Mouse (Mus musculus): ENCODE results near the gene Tmem117. TPM values are rescaled to one million over a fixed set of nuclear protein-coding genes. Genes with fewer than 3 reads are reported as not detected.

The Tmem117 gene
- total and polyA plus RNA-seq, 3 experiments = not detected

DNA sequence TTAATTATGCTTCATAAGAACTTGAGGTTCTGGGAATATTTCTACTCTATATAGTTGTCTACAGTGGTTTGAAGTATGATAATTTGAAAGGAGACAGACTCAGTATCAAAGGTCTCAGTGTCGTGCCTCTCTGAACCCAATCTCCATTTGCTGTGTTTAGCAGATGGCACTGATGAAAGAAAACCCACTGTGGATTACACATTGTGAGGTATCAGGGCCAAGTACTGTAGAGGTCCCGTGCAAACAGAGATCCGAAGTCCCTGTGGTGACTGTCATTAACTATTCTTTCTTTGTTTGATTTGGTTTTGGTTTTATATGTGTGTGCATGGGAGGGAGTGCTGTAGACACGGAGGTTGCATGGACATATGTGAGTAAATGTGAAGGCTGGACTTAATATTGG lies 304.0 kb downstream of the Tmem117 start:
- Histone ChIP-seq H3K27ac (ENCODE audit: control insufficient read depth, low read depth, low read length) (no peak overlapping the region), H3K27me3 (ENCODE audit: control insufficient read depth in 1 of 2, insufficient read depth in 2 of 2, low read length in 2 of 2) (no peaks in the 10 kb centered on the region), H3K79me2 (ENCODE audit: control insufficient read depth, insufficient read depth, low read length, poor library complexity) (no peaks in the 10 kb centered on the region), H3K4me3 (ENCODE audit: control insufficient read depth in 1 of 2, insufficient read depth in 1 of 2, low read depth in 2 of 2, low read length in 2 of 2) (no peak overlapping the region), H3K36me3 (ENCODE audit: control insufficient read depth in 1 of 2, insufficient read depth in 2 of 2, low read length in 2 of 2) (no peaks in the 10 kb centered on the region), H3K4me1 (ENCODE audit: control insufficient read depth in 1 of 2, insufficient read depth in 2 of 2, low read length in 2 of 2) (no peaks in the 10 kb centered on the region), H3K9me3 (replicated peaks; ENCODE audit: insufficient read depth, low read length) (no peaks in the 10 kb centered on the region), H3K9ac (ENCODE audit: control insufficient read depth, low read depth, low read length, poor library complexity, severe bottlenecking) (no peak overlapping the region)
- TF ChIP-seq GABPA (IDR thresholded peaks at IDR 0.05; ENCODE audit: low read depth, low read length) = no peak
- no peak for TF ChIP-seq GATA1 (IDR thresholded peaks at IDR 0.05; ENCODE audit: low read depth, low read length)
- TF ChIP-seq ELF1 (IDR thresholded peaks at IDR 0.05; ENCODE audit: low read depth, low read length) = no peak
- no peak for TF ChIP-seq ETS1 (IDR thresholded peaks at IDR 0.05; ENCODE audit: low read depth, low read length)
- no peak for TF ChIP-seq RCOR1 (IDR thresholded peaks at IDR 0.05; ENCODE audit: low read depth, low read length)
- TF ChIP-seq MEF2A (IDR thresholded peaks at IDR 0.05; ENCODE audit: extremely low read depth, insufficient replicate concordance, low read depth, low read length, poor library complexity, severe bottlenecking) = no peak
- TF ChIP-seq USF1 (IDR thresholded peaks at IDR 0.05; ENCODE audit: low read depth, low read length) = no peak
- TF ChIP-seq MAFK (IDR thresholded peaks at IDR 0.05; ENCODE audit: borderline replicate concordance, low read depth, low read length) = no peak
- no peak for TF ChIP-seq RAD21 (IDR thresholded peaks at IDR 0.05; ENCODE audit: low read depth, low read length)
- TF ChIP-seq HCFC1 (IDR thresholded peaks at IDR 0.05; ENCODE audit: low read depth, low read length) = no peak
- no peak for TF ChIP-seq POLR2A (IDR thresholded peaks at IDR 0.05; ENCODE audit: control insufficient read depth in 1 of 2, insufficient read depth in 1 of 2, low read depth in 1 of 2, low read length in 2 of 2, poor library complexity in 1 of 2)
- no peak for TF ChIP-seq POLR2AphosphoS5 (IDR thresholded peaks at IDR 0.05; ENCODE audit: borderline replicate concordance, low read depth, low read length)
- no peak for DNase-seq (ENCODE audit: low read depth, low spot score)

DNA sequence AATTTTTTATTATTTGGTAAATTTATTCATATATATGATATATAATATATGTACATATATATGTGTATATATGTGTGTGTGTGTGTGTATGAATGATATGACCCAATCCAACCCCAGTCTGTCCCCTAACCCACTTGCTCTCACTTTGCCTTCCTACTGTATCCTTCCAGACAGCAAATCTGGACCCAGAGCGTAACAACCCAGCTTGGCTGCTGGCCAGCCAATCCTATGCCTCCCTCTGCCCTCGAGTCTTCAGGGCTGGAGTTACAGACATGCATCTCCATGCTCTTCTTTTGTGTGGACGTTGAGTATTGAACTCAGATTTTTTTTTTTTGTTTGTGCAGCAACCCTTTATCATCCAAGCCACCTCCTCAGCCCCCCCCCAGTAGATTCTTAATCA lies 304.4 kb downstream of the Tmem117 start:
- no peaks in the 10 kb centered on the region for H3K79me2 ChIP-seq (ENCODE audit: control insufficient read depth, insufficient read depth, low read length, poor library complexity)
- no peaks in the 10 kb centered on the region for H3K9me3 ChIP-seq (replicated peaks; ENCODE audit: insufficient read depth, low read length)
- no peaks in the 10 kb centered on the region for H3K36me3 ChIP-seq (ENCODE audit: control insufficient read depth in 1 of 2, insufficient read depth in 2 of 2, low read length in 2 of 2)
- H3K4me3 ChIP-seq (ENCODE audit: control insufficient read depth in 1 of 2, insufficient read depth in 1 of 2, low read depth in 2 of 2, low read length in 2 of 2) = no peak overlapping the region
- no peak overlapping the region for H3K27ac ChIP-seq (ENCODE audit: control insufficient read depth, low read depth, low read length)
- H3K9ac ChIP-seq (ENCODE audit: control insufficient read depth, low read depth, low read length, poor library complexity, severe bottlenecking) = no peak overlapping the region
- H3K4me1 ChIP-seq (ENCODE audit: control insufficient read depth in 1 of 2, insufficient read depth in 2 of 2, low read length in 2 of 2) = no peaks in the 10 kb centered on the region
- no peak for DNase-seq (ENCODE audit: low read depth, low spot score)
- TF ChIP-seq ZMIZ1 (IDR thresholded peaks at IDR 0.05; ENCODE audit: low read depth, low read length) = no peak
- TF ChIP-seq SIN3A (IDR thresholded peaks at IDR 0.05; ENCODE audit: low read length) = no peak
- no peak for TF ChIP-seq SMC3 (IDR thresholded peaks at IDR 0.05; ENCODE audit: low read depth, low read length)
- TF ChIP-seq MEF2A (IDR thresholded peaks at IDR 0.05; ENCODE audit: extremely low read depth, insufficient replicate concordance, low read depth, low read length, poor library complexity, severe bottlenecking) = no peak
- TF ChIP-seq ZNF384 (IDR thresholded peaks at IDR 0.05; ENCODE audit: low read depth, low read length) = no peak
- TF ChIP-seq BHLHE40 (IDR thresholded peaks at IDR 0.05; ENCODE audit: borderline replicate concordance, low read depth, low read length) = no peak
- TF ChIP-seq TBP (IDR thresholded peaks at IDR 0.05; ENCODE audit: low read depth, low read length) = no peak
- TF ChIP-seq USF1 (IDR thresholded peaks at IDR 0.05; ENCODE audit: low read depth, low read length) = no peak
- TF ChIP-seq USF2 (IDR thresholded peaks at IDR 0.05; ENCODE audit: borderline replicate concordance in 1 of 2, insufficient read depth in 1 of 2, low read depth in 1 of 2, low read length in 2 of 2) = no peak
- TF ChIP-seq MYB (IDR thresholded peaks at IDR 0.05; ENCODE audit: low read depth, low read length) = no peak
- TF ChIP-seq TAL1 (IDR thresholded peaks at IDR 0.05; ENCODE audit: low read length) = no peak
- no peak for TF ChIP-seq CHD1 (IDR thresholded peaks at IDR 0.05; ENCODE audit: low read depth, low read length)
- no peak for TF ChIP-seq ZKSCAN1 (IDR thresholded peaks at IDR 0.05; ENCODE audit: low read depth, low read length)
- no peak for TF ChIP-seq JUND (IDR thresholded peaks at IDR 0.05; ENCODE audit: low read depth, low read length)
- no peak for TF ChIP-seq TCF12 (IDR thresholded peaks at IDR 0.05; ENCODE audit: low read depth, low read length)
- no peak for TF ChIP-seq ZC3H11A (IDR thresholded peaks at IDR 0.05; ENCODE audit: low read depth, low read length)
- TF ChIP-seq CTCF (IDR thresholded peaks at IDR 0.05 in 2 of 3, conservative IDR thresholded peaks at IDR 0.05 in 1 of 3; ENCODE audit: control insufficient read depth in 1 of 3, insufficient read depth in 1 of 3, low read depth in 2 of 3, low read length in 3 of 3, poor library complexity in 1 of 3, severe bottlenecking in 1 of 3) = no peak
- H3K27me3 ChIP-seq (ENCODE audit: control insufficient read depth in 1 of 2, insufficient read depth in 2 of 2, low read length in 2 of 2) = no peaks in the 10 kb centered on the region
